ENCODE assay signal across 8 mouse cellular contexts in the genomic region with DNA sequence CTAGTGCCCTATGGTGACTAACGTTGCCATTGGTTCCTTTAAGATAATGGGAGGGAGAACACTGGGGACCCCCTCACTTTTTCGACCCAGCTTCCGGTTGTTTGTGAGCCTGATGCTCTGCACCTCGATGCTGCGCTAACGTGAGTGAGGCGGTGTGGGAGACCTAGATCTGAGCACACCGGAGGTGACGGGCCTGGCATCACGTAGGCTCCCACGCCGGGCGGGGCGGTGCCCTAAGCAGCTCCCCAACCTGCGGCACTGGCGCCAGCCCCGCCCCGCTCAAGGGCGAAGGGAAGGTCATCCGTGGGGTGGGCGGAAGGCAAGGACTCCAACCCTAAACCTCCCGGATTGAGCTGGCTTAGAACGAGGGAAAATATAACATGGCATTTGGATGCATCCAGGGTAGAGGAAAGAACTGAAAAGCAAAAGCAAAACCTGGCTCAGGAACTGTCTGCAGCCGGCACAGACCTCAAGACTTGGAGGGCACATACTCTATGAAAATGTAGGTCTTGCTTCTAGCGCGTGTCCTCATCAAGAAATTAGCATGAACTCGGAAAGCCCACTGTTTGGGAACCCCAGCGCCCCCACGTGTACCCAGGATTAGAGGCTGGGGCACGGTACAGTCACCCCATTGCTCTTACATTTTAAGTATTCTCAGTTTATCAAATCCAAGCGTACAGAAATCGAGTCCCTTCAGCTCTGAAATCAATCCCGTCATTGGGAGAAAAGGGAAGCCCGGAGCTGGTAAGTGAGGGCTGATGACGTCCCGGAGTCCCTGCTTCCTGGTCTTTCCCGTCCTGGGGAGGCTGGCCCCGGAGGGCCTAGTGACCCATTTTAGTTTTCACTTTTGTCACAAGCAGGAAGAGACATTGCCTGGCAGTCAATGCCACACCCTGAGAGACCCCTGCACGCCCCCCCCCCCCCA. TPM values are rescaled to one million over a fixed set of nuclear protein-coding genes. Genes with fewer than 3 reads are reported as not detected.
A peak's percentile ranks its signal among the peaks of the same experiment; 100 is the strongest.
DNase-seq lines count a peak whose midpoint lies in the region; ATAC-seq and TF ChIP-seq lines count a peak whose summit lies in the region.

No protein-coding gene starts in this region.

- peak overlapping the region; percentile 78 for H3K27ac ChIP-seq in intestine, postnatal 0 days (ENCODE audit: low read depth, low read length)
- H3K27ac ChIP-seq in limb, embryonic 12.5 days = no peak overlapping the region
- H3K27ac ChIP-seq in midbrain, embryonic 12.5 days (replicated peaks) = no peak overlapping the region

- 0 out of 2 replicates have a peak, but pooled peaks cover 4% of the 10 kb centered on the region for H3K4me1 ChIP-seq in intestine, postnatal 0 days (replicated peaks; ENCODE audit: control insufficient read depth, insufficient read depth, low read length)
- peaks cover 11% of the 10 kb centered on the region; the same call in 1 of the 2 replicates for H3K4me1 ChIP-seq in limb, embryonic 12.5 days (replicated peaks)
- H3K4me1 ChIP-seq in midbrain, embryonic 12.5 days = 0 out of 2 replicates have a peak, but pooled peaks cover 10% of the 10 kb centered on the region

- 1% methylated on average over 39 of the region's 39 CpGs for WGBS in intestine, postnatal 0 days
- WGBS in limb, embryonic 12.5 days = under 1% methylated on average over 39 of the region's 39 CpGs
- under 1% methylated on average over 39 of the region's 39 CpGs for WGBS in midbrain, embryonic 12.5 days

- peak overlapping the region; percentile 60 for H3K9ac ChIP-seq in intestine, postnatal 0 days (ENCODE audit: low read depth, low read length)
- peak overlapping the region; percentile 62 for H3K9ac ChIP-seq in limb, embryonic 12.5 days (replicated peaks)
- peak overlapping the region; percentile 58 for H3K9ac ChIP-seq in midbrain, embryonic 12.5 days (replicated peaks)

- no peak for TF ChIP-seq CTCF in intestine, postnatal 0 days (IDR thresholded peaks at IDR 0.05; ENCODE audit: low read depth)

- peak overlapping the region; percentile 68 for H3K4me3 ChIP-seq in intestine, postnatal 0 days (ENCODE audit: low read depth, low read length)
- H3K4me3 ChIP-seq in limb, embryonic 12.5 days (replicated peaks) = peak overlapping the region; percentile 53
- peak overlapping the region; percentile 63 for H3K4me3 ChIP-seq in midbrain, embryonic 12.5 days

- no peaks in the 10 kb centered on the region for H3K27me3 ChIP-seq in intestine, postnatal 0 days (replicated peaks; ENCODE audit: control insufficient read depth, insufficient read depth, low read length)
- peaks cover 18% of the 10 kb centered on the region for H3K27me3 ChIP-seq in limb, embryonic 12.5 days
- H3K27me3 ChIP-seq in midbrain, embryonic 12.5 days = peaks cover 12% of the 10 kb centered on the region; the same call in 1 of the 2 replicates

- no peaks in the 10 kb centered on the region for H3K9me3 ChIP-seq in intestine, postnatal 0 days (ENCODE audit: control insufficient read depth)
- no peaks in the 10 kb centered on the region for H3K9me3 ChIP-seq in limb, embryonic 12.5 days
- no peaks in the 10 kb centered on the region for H3K9me3 ChIP-seq in midbrain, embryonic 12.5 days

- peak overlapping the region; percentile 99 for H3K4me2 ChIP-seq in intestine, postnatal 0 days (replicated peaks; ENCODE audit: low read depth)
- peak overlapping the region; percentile 99 for H3K4me2 ChIP-seq in limb, embryonic 12.5 days
- H3K4me2 ChIP-seq in midbrain, embryonic 12.5 days (replicated peaks) = peak overlapping the region; percentile 100

- DNase-seq in ovary, postnatal 36 days (ENCODE audit: low spot score) = peak; percentile 55
- DNase-seq in ovary, postnatal 14 days (ENCODE audit: low spot score) = no peak
- DNase-seq in cerebellum, adult 9-11 months = peak; percentile 89
- peak; percentile 18 to 26 for DNase-seq in gastrocnemius, postnatal 4 days (ENCODE audit: low spot score in 2 of 2)
- DNase-seq in spleen, adult 18-20 months = peak; percentile 70 to 77

- ATAC-seq in intestine, postnatal 0 days = peak; percentile 62
- peak; percentile 18; the same call in 1 of the 2 replicates for ATAC-seq in limb, embryonic 12.5 days (ENCODE audit: insufficient number of reproducible peaks, insufficient read depth, low FRiP score, low TSS enrichment, low read depth)
- ATAC-seq in midbrain, embryonic 12.5 days (ENCODE audit: low FRiP score, low read depth) = peak; percentile 27

- peaks cover 5% of the 10 kb centered on the region; the same call in 1 of the 2 replicates for H3K36me3 ChIP-seq in intestine, postnatal 0 days (ENCODE audit: control insufficient read depth, insufficient read depth)
- no peaks in the 10 kb centered on the region for H3K36me3 ChIP-seq in limb, embryonic 12.5 days
- no peaks in the 10 kb centered on the region for H3K36me3 ChIP-seq in midbrain, embryonic 12.5 days

RNA-seq across cellular contexts. Expression of a gene that starts 1.2 kb away (rescaled TPM):
- total RNA-seq in gastrocnemius, postnatal 4 days (2021) = 10 to 100 TPM; 14.8 to 15.3 TPM
- polyA plus RNA-seq in intestine, postnatal 0 days (2015; fragmentation: Nextera tagmentation; extraction: Ambion mirVana) = 75.7 and 77.6 TPM in 2 replicates
- polyA plus RNA-seq in limb, embryonic 12.5 days (2016; fragmentation: Nextera tagmentation; extraction: Ambion mirVana) = 8.7 and 10.2 TPM in 2 replicates
- 46.3 and 48.6 TPM in 2 replicates for polyA plus RNA-seq in midbrain, embryonic 12.5 days (2016; fragmentation: Nextera tagmentation; extraction: Ambion mirVana)
